Mouse (Mus musculus) testis, adult 2 months (tissue): ENCODE measurements around the gene Nup205.

Source experiments
- CTCF ChIP-seq: fragments of 200-500 bp; IDR thresholded peaks from 2 replicates; pipeline ENCODE4 v1.5.1; 2012; ENCODE audit warnings: low read depth, mild to moderate bottlenecking, inconsistent platforms, low read length, moderate library complexity; ENCODE audit not compliant: control insufficient read depth, insufficient read depth, insufficient replicate concordance
- POLR2A ChIP-seq: fragments of 200-500 bp; IDR thresholded peaks from 2 replicates; pipeline ENCODE4 v1.6.1; 2012; ENCODE audit warnings: low read depth, mild to moderate bottlenecking, inconsistent platforms, low read length, moderate library complexity; ENCODE audit not compliant: control insufficient read depth

DNA sequence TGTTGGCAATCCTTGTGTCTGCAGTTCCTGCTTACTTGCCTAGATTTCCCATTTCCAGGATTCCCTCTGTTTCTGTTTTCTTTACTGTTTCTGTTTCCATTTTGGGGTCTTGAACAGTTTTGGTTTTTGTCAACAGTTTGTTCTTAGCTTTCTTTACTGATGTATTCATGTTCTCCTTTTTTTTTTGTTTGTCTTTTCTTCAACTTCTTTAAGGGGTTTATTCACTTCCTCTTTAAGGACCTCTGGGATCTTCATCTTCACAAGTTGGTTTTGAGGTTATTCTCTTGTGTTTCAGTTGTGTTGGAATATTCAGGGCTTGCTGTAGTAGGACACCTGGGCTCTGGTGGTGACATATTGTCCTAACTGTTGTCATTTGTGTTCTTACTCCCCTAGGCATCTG, 22.7 kb upstream of the Nup205 start:
- no peak for TF ChIP-seq CTCF
- no peak for TF ChIP-seq POLR2A
